Mouse (Mus musculus): ENCODE measurements around the gene Lama2.

The Lama2 gene

DNA sequence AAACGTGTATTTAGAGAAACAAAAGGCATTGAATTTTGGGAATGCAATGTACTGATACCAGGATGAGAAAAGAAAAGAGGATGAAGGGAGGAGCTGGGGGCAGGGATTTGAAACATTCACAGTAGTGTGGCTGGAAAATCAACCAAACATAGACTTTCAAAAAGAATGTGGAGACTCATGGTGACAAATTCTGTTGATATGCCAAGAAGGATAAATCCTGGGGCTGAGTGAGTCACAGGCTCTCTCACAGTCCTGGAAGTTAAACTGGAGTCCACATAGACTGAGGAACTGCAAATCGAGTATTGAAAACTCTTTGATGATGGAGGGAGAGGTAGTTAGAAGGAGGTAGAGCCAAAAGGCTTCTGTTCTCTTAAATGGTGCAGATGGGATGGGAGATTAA, 445.3 kb downstream of the Lama2 start:
- DNase-seq: no peak

DNA sequence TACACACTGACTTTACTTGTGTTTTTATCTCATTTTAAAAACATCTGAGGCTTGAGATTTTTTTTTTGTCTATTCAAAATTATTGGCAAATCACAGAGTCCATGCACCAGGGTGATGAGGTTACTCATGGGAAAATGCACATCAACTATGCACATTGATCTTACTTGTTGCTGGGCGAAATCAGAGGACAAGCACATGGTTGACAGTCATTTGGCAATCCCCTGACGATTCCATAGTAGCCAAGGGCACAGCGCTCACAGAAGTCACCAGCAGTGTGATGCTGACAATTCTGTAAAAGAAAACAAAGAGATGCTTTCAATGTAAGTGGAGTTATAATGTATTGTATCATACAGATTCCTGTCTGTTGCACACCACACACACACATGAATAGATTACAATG, 454.8 kb downstream of the Lama2 start:
- DNase-seq: no peak

DNA sequence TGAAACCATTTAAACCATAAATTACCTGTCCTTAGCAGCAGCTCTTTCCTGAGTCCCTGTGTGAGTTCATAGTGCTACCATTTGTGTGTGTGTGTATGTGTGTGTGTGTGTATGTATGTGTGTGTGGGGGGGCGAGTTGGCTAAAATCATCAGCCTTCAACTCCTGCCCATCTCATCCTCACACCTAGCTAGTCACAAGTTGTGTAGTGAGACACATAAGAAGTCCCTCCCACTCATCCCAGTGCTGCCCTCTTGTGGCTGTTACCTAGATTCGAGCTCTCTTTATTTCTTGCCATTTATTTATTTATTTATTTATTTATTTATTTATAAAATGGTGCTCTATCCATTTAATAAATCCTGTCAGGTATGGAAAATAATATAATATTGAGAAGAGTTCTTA, 457.2 kb downstream of the Lama2 start:
- peak; percentile 9 for DNase-seq

DNA sequence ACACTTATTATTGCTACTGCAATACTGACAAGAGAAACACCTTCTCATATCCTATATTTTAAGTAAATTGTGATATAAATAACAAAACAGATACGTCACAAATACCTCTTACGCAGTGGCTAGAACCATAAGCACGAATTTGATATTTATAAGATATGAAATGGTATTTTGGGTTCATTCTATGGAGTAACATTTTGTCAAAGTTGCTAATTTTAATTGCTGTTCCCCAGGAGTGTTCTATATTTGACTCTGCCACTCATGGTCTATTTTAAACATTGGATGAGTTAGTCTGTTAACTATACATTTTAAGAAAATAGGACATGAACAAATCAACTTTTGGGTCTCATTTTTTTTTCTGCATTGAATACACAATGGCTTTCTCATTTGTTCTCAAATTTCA, 469.3 kb downstream of the Lama2 start:
- DNase-seq: no peak

DNA sequence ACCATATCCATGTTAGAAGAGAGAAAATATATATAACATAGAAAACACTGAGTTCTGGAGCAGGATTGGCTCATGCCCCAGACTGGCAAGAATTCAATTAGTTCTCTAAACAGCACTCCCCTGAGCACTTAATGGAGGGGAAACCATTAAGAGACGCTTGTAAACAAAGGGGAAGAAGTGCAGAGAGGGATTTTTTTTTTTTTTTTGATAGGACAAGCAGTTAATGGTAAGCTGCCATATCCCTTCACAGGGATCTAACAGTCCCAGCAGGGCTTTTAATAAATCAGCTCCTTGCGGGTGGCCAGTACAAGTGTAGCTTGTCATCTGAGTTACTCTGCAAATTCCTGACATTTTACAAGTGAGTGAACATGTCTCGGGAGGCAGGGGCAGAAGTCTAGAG, 479.1 kb downstream of the Lama2 start:
- peak; percentile 13 for DNase-seq

DNA sequence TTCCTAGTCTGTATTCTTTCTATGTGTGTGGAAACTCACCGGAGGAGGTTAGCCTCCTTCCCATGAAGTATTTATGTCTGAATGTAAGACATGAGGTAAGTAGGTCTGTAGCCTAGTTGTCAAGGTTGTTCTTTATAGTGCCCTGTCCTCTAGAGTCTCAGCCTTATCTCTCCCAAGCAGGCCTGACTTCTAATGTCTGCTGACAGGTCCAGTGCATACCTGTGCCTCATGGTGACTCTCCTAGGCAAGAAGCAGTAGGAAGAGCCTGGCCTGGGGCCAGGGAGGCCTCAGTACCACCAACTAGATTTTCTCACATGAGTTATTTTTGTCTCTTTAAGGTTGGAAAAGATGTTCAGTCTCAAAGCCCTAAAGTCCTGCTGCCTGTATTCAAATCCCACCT, 483.8 kb downstream of the Lama2 start:
- DNase-seq: no peak

DNA sequence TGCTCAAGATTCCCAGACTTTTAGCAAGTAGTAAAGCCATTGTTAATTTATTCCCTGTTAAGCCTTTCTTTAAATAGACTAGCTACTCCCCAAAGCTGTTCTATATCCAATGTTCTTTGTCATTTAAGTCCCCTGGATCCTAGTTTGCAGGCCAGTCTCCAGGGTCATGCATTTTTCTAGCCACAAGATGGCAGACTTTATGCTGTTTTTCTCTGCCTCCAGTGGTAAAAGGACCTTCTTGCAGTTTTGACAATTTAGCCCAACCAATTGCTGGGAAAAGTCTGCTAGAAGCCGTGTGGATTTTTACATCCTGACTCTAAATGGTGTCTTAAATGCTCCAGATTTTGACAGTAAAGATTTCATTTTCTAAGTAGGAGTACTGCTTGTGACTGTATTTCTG, 486.4 kb downstream of the Lama2 start:
- DNase-seq: peak; percentile 61

DNA sequence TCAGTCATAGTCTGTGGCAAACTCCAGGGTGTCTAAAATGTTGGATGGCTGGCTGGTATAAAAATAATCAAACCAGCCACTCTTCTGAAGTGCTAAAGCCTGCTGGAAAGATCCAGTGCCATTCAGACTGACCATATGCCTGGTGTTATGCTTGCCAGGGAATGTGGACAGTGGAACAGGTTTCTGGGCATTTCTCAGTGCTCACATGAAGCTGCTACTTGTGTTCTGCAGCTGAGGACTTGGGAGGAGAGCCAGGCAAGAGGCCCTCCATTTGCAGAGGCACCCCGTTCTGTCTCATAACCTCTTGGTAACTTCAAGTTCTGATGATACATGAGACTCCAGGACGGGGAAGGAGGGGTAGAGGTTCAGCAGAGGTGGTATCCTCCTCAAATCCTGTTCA, 492.1 kb downstream of the Lama2 start:
- DNase-seq: no peak

DNA sequence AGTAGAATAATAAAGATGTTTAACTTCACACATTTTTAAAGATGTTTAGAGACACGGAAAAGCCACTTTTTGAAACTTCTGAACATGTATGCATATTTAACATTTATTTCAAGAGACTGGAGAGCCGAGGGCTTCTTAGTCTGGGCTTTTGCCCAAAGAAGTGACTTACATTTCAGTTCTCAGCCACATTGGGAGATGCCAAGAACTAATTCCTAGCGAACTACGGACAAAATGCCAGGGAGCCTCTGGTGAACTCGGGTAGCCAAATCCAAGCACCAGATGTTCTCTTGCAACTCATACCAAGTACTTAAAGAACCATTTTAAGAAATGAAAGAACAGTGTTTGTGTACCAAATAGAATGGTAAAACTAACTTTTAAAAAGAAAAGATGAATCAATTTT, 495.8 kb downstream of the Lama2 start:
- no peak for DNase-seq

DNA sequence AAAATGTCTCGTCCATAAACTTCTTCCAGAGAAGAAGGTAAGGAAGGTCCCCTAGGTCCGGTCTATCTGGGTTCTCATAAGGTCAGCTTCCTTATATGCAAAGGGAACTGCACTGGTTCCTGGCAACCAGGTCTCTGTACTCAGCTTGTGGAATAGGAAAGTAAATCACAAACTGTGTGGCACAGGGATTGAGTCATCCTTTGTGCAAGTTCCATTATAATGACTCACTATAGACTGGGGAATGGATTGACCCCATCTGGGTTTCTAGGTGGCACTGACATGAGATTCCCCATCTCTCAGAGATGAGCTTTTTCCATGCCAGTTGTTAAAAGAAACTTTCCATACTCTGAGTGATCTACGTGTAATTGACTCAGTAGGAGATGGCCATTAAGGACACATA, 501.7 kb downstream of the Lama2 start:
- DNase-seq: no peak

DNA sequence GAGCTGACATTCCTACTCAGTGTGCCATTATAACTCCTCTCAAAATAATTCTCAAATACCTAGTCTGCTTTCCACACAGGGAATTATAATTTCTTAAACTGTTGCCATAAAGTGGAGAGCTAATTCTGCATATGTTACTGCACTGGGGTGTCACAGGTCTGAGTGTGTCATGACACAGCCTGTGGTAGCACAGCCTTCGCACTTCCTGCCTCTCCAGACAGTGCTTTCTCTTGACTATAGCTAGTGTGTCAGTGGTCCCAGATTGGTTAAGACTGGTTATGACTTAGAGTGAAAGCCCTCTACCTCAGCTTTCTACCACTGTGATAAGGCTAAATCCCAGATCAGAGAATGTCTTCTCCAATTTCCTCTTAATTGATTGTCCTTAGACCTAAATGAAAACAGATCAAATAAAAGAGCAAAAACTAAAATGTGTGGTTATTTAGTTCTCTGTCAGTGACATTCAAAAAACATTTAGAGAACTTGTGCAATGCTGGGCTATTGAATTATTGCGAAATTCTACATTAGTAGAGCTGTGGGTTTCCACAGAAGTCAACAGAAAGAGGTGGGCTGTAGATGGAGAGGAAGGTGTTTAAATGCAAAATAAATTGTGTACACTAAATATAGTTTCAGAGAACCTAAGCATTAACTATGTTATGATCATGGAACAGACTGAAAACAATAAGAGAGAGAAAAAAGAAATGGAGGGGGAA, 502.5 kb downstream of the Lama2 start:
- no peak for DNase-seq

DNA sequence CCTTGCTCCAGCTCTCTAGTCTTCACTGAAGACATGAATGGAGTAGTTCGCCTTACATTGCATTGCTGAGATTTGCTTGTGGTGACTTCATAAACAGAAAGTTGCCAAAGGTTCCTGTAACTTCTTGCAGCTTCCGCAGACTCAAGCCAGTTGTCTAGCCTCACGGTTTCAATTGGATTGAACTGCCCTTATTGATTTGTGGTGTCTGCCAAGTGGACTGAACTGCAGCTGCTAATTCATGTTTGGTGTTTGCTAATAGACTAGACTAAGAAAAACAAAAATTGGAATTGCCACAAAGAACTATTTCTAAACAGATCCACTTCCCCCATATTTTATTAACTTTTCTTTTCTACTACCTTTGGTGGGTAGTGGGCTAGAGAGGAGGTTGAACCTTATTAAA, 505.4 kb downstream of the Lama2 start:
- DNase-seq: no peak

DNA sequence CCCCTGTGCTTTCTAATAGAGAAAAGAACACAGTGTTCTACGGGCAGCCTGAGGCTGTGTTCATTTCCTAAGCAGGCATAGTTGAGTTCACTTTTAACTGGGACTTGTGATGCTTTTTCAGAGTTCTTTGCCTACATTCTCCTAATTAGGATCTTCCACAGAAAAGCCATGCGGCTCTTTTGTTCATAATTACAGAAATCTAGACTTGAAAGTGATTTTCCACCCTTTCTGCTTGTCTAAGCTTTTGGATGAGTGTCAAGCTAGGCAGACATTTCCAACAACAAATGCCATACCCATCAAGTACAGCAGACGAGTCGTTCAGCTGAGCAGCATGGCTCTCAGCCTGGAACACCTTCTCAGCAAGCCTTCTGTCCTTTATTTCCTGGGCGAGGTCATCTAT, 515.7 kb downstream of the Lama2 start:
- DNase-seq: no peak

DNA sequence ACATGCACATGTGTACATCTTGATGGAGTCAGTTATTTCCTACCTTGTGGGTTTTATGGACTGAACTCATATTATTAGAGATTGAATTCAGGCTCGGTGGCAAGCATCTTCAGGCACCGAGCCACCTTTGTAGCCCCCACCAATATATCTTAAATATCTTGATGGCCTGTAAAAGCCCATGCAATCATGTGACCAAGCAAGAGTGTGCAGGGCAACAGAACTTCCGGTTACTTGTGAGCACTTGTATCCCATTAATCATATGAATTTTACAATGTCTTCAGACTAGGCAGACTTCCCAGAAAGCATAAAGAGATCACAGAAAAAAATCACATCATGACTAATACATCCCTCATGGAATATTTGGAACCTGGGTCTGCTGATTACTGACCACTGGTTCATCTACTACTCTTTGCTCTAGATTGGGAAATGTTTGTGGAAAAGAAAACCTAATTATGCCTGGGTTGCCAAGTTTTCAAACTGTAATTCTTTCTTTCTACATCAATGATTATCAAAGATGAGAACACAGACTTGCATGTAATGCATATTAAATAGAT, 517.7 kb downstream of the Lama2 start:
- no peak for DNase-seq

DNA sequence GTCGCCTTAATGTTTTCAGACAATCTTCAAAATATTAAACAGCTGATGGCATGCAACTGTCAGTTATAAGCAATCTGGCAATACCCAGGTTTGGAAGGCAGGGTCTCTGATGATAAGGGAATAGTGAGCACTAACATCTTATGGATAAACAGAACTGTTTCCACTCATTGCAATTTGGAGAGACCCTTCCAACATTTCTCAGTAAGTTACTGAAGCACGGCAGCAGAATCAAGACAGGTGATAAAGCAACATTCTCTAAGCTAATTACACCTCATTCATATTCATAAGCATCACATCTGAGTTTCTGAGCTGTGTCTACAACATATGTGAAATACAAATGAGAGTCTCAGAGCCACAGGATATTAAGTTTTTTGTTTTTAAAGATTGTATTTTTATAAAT, 542.4 kb downstream of the Lama2 start:
- DNase-seq: no peak

DNA sequence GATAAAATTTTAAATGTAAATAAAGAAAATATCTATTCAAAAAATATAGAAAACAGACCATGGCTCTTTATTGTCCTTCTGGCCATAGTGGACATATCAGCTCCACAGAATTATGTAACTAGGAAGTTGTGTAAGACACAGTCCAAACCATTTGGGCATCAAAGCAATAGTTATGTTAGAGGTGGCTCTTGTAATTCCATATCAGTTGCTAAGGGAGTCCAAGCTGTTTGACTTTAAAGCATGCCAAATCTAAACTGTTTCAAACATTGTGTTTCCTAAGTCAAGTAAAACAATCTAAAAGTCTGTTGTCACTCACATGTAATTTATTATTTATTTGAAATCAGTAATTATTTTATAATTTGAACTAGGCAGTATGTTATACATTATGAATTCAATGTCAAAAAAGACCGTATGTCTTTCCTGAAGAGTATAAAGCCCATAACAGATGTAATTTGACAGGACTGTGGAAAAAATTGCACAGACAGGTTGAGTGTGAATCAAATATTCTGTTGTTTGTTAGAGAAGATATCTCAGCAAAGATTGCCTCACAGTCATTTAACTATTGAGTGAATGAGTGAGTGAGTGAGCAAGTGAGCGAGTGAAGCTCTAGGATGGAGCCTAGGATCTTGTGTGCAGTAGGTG, 550.6 kb downstream of the Lama2 start:
- DNase-seq: no peak

DNA sequence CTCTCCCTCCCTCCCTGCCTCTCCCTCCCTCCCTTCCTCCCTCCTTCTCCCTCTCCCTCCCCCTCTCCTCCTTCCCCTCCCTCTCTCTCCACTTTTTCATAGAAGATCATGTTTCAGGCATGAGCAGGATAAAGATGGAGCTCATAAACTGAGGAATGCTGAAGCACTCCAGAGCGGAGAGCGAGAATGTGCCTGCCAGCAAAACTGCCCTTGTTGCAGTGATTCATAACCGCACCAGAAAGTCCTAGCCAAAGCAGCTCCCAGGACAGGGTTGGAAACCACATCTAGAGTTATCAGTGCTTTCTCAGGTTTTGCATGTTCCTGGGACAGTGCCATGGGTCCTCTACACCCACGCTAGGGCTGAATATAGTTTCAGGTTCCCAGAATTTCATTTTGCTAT, 555.9 kb downstream of the Lama2 start:
- peak; percentile 5 for DNase-seq

DNA sequence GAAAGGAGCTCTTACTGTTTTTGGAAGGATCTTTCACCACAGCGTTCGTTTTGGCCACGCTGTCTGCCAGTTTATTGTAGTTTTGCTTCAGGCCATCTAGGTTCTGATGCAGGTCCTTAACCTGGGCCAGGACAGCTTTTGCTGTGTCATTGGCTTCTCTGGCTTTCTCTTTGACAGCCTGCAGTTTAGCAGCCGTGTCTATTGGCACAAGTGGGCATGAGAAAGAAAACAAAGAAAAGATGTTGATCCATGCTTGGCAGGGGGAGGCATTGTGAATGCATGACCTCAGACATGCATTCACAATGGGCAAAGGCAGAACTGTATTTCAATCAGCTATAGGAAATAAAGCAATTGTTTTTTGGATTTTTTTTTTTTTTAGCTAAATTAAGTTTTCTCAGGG, 565.1 kb downstream of the Lama2 start:
- no peak for DNase-seq

DNA sequence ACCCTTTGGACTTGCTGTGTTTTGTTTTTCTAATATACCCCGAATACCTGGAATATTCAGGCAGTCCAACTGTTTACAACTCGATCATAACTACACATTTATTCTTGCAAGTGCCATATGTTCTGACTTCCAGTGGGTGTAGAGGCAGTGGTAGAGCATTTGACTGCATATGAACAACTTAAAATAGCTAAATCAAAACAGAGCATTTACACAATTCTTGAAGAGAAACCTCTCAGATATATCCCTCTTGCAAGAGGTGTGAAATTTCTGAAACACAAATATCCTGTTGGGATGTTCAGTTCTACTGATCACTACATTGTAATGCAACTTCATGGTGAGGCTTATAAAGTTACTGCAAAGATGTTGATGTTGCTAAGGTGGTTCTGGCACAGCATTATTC, 572.4 kb downstream of the Lama2 start:
- no peak for DNase-seq

DNA sequence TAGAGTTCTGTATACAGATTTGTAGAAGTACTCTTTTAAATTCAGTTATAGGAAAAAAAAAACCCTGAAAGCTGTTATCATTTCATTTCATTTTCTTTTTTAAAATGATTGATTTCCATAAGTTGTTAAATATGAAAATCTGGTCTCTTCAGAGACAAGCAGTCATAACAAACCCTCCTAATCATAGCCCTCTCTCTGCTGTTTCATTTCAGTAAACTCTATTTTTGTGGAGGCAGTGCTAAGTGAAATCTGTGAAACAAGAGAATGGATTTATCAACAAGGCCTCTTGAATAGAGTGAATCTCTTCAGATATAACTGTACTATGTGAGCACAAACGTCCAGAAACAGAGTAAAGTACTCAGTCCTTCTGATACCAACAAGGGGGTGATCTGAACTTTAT, 577.7 kb downstream of the Lama2 start:
- no peak for DNase-seq

DNA sequence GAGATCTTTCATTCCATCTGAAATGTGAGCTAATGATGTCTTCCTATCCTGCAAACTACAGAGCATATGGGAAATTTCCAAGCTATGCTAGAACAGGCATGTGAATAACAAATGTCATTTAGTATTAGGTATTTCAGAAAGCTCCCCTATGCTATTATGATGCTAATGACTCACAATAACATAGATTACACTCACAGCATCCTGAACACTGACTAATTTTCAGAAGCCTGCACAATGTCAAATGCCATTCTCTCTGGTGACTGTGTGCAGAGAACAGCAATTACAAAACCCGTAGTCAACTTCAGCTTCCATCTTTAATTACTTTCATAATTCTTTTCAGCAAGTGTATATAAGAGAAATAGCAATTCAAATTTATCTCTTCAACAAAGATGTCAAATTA, 596.9 kb downstream of the Lama2 start:
- DNase-seq: no peak

DNA sequence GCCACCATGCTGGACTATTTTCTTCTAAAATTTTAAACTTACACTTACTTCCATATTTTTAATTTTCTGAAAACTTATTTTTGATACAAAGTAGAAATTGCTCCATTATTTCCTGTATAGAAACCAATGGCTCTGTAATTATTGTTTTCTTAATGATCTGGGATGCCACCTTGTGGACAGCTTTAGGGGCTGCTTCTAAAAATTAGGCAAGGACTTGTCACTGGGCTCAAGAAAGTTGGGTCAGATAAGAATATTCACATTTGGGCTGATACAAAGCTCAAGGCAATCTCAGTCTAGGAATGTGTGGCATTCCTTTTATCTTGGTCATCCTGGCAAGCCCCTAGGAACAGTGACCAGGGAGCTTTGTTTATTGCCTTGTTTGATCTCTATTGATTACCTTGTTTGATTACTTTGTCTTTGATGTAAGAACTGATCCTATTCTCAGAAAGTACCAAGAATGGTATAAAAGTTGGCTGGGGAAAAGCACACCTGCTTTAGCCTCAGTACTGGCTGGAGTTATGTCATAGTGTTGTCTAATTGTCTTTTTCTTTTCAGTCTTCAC, 606.7 kb downstream of the Lama2 start:
- no peak for DNase-seq

DNA sequence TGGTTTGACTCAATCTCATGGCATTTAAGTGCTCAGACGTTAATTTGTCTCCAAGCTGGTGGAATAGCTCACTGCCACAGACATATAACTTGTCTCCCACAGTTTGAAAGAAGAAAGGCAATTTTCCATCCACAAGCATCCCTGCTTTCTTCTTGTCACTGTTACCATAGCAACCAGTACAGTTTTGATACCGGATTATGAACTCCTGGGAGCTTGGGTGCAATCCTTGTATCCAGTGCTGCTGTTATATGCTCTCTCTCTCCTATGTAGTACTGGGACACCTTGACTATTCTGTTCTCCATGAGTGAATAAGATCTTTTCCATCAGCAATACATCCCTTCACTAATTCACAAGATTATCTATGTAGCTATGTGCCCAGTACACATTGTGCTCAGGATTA, 612.2 kb downstream of the Lama2 start:
- DNase-seq: no peak

DNA sequence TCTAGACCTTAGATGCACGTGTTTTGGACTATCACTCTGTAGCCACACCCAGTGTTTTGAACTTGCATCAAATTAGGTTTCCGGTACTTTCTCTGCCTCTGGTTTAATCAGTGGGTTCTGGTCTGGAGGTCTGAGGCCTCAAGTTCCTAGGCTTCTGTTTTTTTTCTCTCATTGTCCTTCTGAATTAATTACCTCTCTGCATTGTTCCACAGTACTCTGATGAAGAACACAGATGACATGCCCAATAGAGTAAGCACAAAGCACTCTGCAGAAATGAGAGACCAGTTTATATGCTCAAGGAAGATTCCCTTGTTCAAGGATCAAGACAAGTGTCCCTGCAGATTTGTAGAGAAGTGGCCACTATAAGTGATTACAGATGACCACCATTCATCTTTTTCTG, 613.8 kb downstream of the Lama2 start:
- no peak for DNase-seq
